In the genomic region with DNA sequence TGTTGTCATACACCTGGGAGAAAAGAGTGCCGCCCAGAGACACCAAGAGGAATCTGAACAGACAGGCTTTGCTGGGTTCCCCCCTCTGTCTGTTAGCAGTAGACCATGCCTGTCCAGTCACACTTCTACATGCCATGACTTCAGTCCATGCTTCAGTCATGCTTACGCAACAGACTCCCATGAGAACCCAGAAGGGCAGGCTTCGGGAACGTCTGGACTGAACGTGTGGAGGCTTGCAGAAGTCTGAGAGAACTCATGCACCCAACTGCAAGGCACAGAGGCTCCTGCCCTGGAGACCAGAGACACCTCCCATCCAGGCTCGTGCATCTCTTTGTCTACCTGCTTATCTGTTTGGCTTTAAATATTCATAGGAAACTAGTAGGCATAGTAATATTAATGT, we compare ENCODE assay signal across 20 mouse cellular contexts. TPM values are rescaled to one million over a fixed set of nuclear protein-coding genes. Genes with fewer than 3 reads are reported as not detected.
DNase-seq lines count a peak whose midpoint lies in the region; ATAC-seq and TF ChIP-seq lines count a peak whose summit lies in the region.
"Had no signal": no experiment of that assay in that cellular context is flagged by ENCODE, and none has a peak within 500 bp of the region (broad histone marks: within the 10 kb centered on the region; RNA-seq: fewer than 3 reads in every experiment).

No protein-coding gene starts in this region.

- no peaks in the 10 kb centered on the region for H3K9me3 ChIP-seq in embryonic facial prominence, embryonic 14.5 days (ENCODE audit: control insufficient read depth, low read length)
- no peaks in the 10 kb centered on the region for H3K9me3 ChIP-seq in embryonic facial prominence, embryonic 10.5 days
- no peaks in the 10 kb centered on the region for H3K9me3 ChIP-seq in limb, embryonic 14.5 days (ENCODE audit: control insufficient read depth, low read length)
- no peaks in the 10 kb centered on the region for H3K9me3 ChIP-seq in lung, postnatal 0 days (ENCODE audit: low read length)
- H3K9me3 ChIP-seq: forebrain, embryonic 15.5 days; heart, embryonic 12.5 days; hindbrain, embryonic 12.5 days had no signal

- H3K27ac ChIP-seq in embryonic facial prominence, embryonic 14.5 days (replicated peaks; ENCODE audit: low read depth, low read length) = no peak overlapping the region
- no peak overlapping the region for H3K27ac ChIP-seq in embryonic facial prominence, embryonic 10.5 days (replicated peaks)
- H3K27ac ChIP-seq in limb, embryonic 14.5 days (replicated peaks; ENCODE audit: low read depth, low read length) = no peak overlapping the region
- no peak overlapping the region for H3K27ac ChIP-seq in lung, postnatal 0 days (ENCODE audit: low read length)
- H3K27ac ChIP-seq: forebrain, embryonic 15.5 days; hindbrain, embryonic 12.5 days had no signal

- no peak for TF ChIP-seq POLR2A in limb, embryonic 14.5 days (IDR thresholded peaks at IDR 0.05; ENCODE audit: borderline replicate concordance, extremely low read depth, insufficient read depth, insufficient read length)

- no peaks in the 10 kb centered on the region for H3K36me3 ChIP-seq in embryonic facial prominence, embryonic 14.5 days (ENCODE audit: control insufficient read depth, insufficient read depth, low read length)
- H3K36me3 ChIP-seq in embryonic facial prominence, embryonic 10.5 days (replicated peaks) = no peaks in the 10 kb centered on the region
- H3K36me3 ChIP-seq in limb, embryonic 14.5 days (ENCODE audit: control insufficient read depth, insufficient read depth, low read length) = no peaks in the 10 kb centered on the region
- H3K36me3 ChIP-seq in lung, postnatal 0 days (ENCODE audit: insufficient read depth, low read length) = no peaks in the 10 kb centered on the region
- H3K36me3 ChIP-seq: forebrain, embryonic 15.5 days; heart, embryonic 12.5 days; hindbrain, embryonic 12.5 days had no signal

- ATAC-seq in embryonic facial prominence, embryonic 14.5 days (ENCODE audit: low read depth) = no peak
- ATAC-seq in limb, embryonic 14.5 days (ENCODE audit: low FRiP score, low read depth) = no peak
- ATAC-seq in lung, postnatal 0 days = no peak
- ATAC-seq: activated CD4-positive, CD25-positive, alpha-beta regulatory T cell, adult 4 months; forebrain, embryonic 15.5 days; hindbrain, embryonic 16.5 days; inflammation-experienced regulatory T-cells, adult 6 months; intestine, postnatal 0 days; Patski had no signal

- H3K4me1 ChIP-seq in embryonic facial prominence, embryonic 14.5 days (ENCODE audit: control insufficient read depth, insufficient read depth, low read length) = no peaks in the 10 kb centered on the region
- no peaks in the 10 kb centered on the region for H3K4me1 ChIP-seq in embryonic facial prominence, embryonic 10.5 days
- peaks cover 6% of the 10 kb centered on the region; the same call in 1 of the 2 replicates for H3K4me1 ChIP-seq in limb, embryonic 14.5 days (ENCODE audit: control insufficient read depth, insufficient read depth, low read length)
- H3K4me1 ChIP-seq in lung, postnatal 0 days (ENCODE audit: insufficient read depth, low read depth, low read length) = no peaks in the 10 kb centered on the region
- H3K4me1 ChIP-seq: forebrain, embryonic 15.5 days; heart, embryonic 12.5 days; hindbrain, embryonic 12.5 days had no signal

- intact Hi-C loops in heart, postnatal 14 days (cut with DNase I) = no loop called here

- no peak overlapping the region for H3K4me2 ChIP-seq in embryonic facial prominence, embryonic 14.5 days (ENCODE audit: low read depth, low read length)
- H3K4me2 ChIP-seq in limb, embryonic 14.5 days (replicated peaks; ENCODE audit: low read depth, low read length, severe bottlenecking) = no peak overlapping the region
- no peak overlapping the region for H3K4me2 ChIP-seq in lung, postnatal 0 days (replicated peaks; ENCODE audit: low read depth, low read length)
- H3K4me2 ChIP-seq: forebrain, embryonic 15.5 days; heart, embryonic 12.5 days; hindbrain, embryonic 12.5 days had no signal

- H3K4me3 ChIP-seq in embryonic facial prominence, embryonic 14.5 days (ENCODE audit: low read depth, low read length) = no peak overlapping the region
- no peak overlapping the region for H3K4me3 ChIP-seq in embryonic facial prominence, embryonic 10.5 days
- H3K4me3 ChIP-seq in limb, embryonic 14.5 days (replicated peaks; ENCODE audit: low read length) = no peak overlapping the region
- no peak overlapping the region for H3K4me3 ChIP-seq in lung, postnatal 0 days (ENCODE audit: low read depth, low read length)
- H3K4me3 ChIP-seq: forebrain, embryonic 15.5 days; heart, embryonic 12.5 days; hindbrain, embryonic 12.5 days had no signal

- DNase-seq in embryonic facial prominence, embryonic 14.5 days (ENCODE audit: low spot score) = peak; percentile 50
- DNase-seq in embryonic facial prominence, embryonic 10.5 days (ENCODE audit: low spot score) = no peak
- peak; percentile 47 to 53 for DNase-seq in heart, adult 18-20 months
- no peak for DNase-seq in heart, postnatal 14 days
- peak; percentile 33 for DNase-seq in adipocyte (ENCODE audit: low spot score)
- peak; percentile 15 for DNase-seq in limb, embryonic 14.5 days (ENCODE audit: low spot score)
- DNase-seq in lung, postnatal 0 days (ENCODE audit: low spot score) = no peak
- DNase-seq: adrenal gland, adult 2 months; cerebellum, adult 18-20 months; cerebellum, postnatal 10 days; heart, postnatal 4 days had no signal

- no peak overlapping the region for H3K9ac ChIP-seq in embryonic facial prominence, embryonic 14.5 days (ENCODE audit: low read depth, low read length)
- H3K9ac ChIP-seq in limb, embryonic 14.5 days (ENCODE audit: low read depth, low read length, severe bottlenecking) = no peak overlapping the region
- H3K9ac ChIP-seq in lung, postnatal 0 days (replicated peaks; ENCODE audit: low read depth) = no peak overlapping the region
- H3K9ac ChIP-seq: forebrain, embryonic 15.5 days; heart, embryonic 12.5 days; hindbrain, embryonic 12.5 days had no signal

- 66% methylated on average over 6 of the region's 6 CpGs for WGBS in embryonic facial prominence, embryonic 14.5 days
- 88% methylated on average over 6 of the region's 6 CpGs for WGBS in embryonic facial prominence, embryonic 10.5 days
- 85% methylated on average over 6 of the region's 6 CpGs for WGBS in limb, embryonic 14.5 days
- WGBS in lung, postnatal 0 days = 65% methylated on average over 6 of the region's 6 CpGs

- H3K27me3 ChIP-seq in embryonic facial prominence, embryonic 14.5 days (replicated peaks; ENCODE audit: control insufficient read depth, insufficient read depth, low read length) = no peaks in the 10 kb centered on the region
- H3K27me3 ChIP-seq in embryonic facial prominence, embryonic 10.5 days (replicated peaks; ENCODE audit: low read depth, poor library complexity, severe bottlenecking) = no peaks in the 10 kb centered on the region
- H3K27me3 ChIP-seq in limb, embryonic 14.5 days (ENCODE audit: control insufficient read depth, insufficient read depth, low read length) = no peaks in the 10 kb centered on the region
- H3K27me3 ChIP-seq in lung, postnatal 0 days (replicated peaks; ENCODE audit: insufficient read depth, low read length) = no peaks in the 10 kb centered on the region
- H3K27me3 ChIP-seq: CH12.LX; forebrain, embryonic 15.5 days; heart, embryonic 12.5 days; hindbrain, embryonic 12.5 days; Patski had no signal

- TF ChIP-seq EP300 in lung, postnatal 0 days (IDR thresholded peaks at IDR 0.05) = no peak

- TF ChIP-seq CTCF in lung, postnatal 0 days (IDR thresholded peaks at IDR 0.05) = no peak

RNA-seq across cellular contexts. Expression of gene Fam126a, which starts 6.2 kb away (rescaled TPM):
- 38.4 and 40.2 TPM in 2 replicates for polyA plus RNA-seq in embryonic facial prominence, embryonic 14.5 days (2014; fragmentation: Nextera tagmentation; extraction: Ambion mirVana)
- 25.9 and 26.9 TPM in 2 replicates for polyA plus RNA-seq in embryonic facial prominence, embryonic 10.5 days (2016; fragmentation: Nextera tagmentation; extraction: Ambion mirVana)
- total RNA-seq in heart, adult 18-20 months (2021) = 10 to 100 TPM; 37.3 to 42.2 TPM
- 10 to 100 TPM; 46.8 to 59.4 TPM for total RNA-seq in heart, postnatal 14 days (2021)
- 22.4 and 23.4 TPM in 2 replicates for polyA plus RNA-seq in limb, embryonic 14.5 days (2012; rRNA removed)
- 38.5 and 49.1 TPM in 2 replicates for polyA plus RNA-seq in limb, embryonic 14.5 days (2014; fragmentation: Nextera tagmentation; extraction: Ambion mirVana)
- 11.5 and 12.4 TPM in 2 replicates for polyA plus RNA-seq in lung, postnatal 0 days (2015; fragmentation: Nextera tagmentation; extraction: Ambion mirVana)

Comparison
In these comparisons a context has a peak if more than half of its experiments do, and no peak if none do; other contexts are left out.
1. DNase-seq: peak in embryonic facial prominence, embryonic 14.5 days (single experiment), heart, adult 18-20 months (2 of 2), adipocyte (single experiment) and limb, embryonic 14.5 days (single experiment); none in embryonic facial prominence, embryonic 10.5 days (single experiment), heart, postnatal 14 days (0 of 2) and lung, postnatal 0 days (single experiment).